In the genomic region with DNA sequence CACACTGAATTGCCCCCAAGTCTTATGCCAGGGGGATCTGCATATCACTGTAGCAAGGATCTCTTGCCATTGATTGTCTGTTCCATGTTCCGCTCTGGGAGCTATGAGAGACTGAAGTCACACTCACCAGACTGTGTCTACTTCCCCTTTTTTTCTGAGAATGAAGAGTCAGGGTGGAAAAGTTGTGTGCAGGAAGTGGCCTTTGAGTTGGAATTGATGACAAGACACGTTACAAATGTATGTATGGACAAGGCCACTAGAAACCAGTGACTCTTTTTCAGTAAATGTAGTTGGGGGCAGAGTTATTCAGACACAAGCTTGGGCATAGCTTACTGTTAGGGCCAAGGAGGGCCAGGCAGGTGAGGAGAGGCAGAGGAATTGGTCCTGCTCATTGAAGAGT, we compare ENCODE assay signal across 13 mouse cellular contexts.
DNase-seq lines count a peak whose midpoint lies in the region; ATAC-seq and TF ChIP-seq lines count a peak whose summit lies in the region.
"Had no signal": no experiment of that assay in that cellular context is flagged by ENCODE, and none has a peak within 500 bp of the region (broad histone marks: within the 10 kb centered on the region; RNA-seq: fewer than 3 reads in every experiment).

No protein-coding gene starts in this region.

- H3K36me3 ChIP-seq in heart, adult 2 months (ENCODE audit: control insufficient read depth, insufficient read depth, low read length), result no peaks in the 10 kb centered on the region
- no peaks in the 10 kb centered on the region for H3K36me3 ChIP-seq in kidney, embryonic 15.5 days
- no peaks in the 10 kb centered on the region for H3K36me3 ChIP-seq in hindbrain, embryonic 13.5 days
- H3K36me3 ChIP-seq: embryonic facial prominence, embryonic 12.5 days; forebrain, embryonic 12.5 days had no signal

- 63% methylated on average over 2 of the region's 2 CpGs for WGBS in heart, adult 2 months
- 77% methylated on average over 2 of the region's 2 CpGs for WGBS in kidney, embryonic 15.5 days
- WGBS in hindbrain, embryonic 13.5 days, result 82% methylated on average over 2 of the region's 2 CpGs

- no peak for TF ChIP-seq POLR2A in heart, adult 2 months (IDR thresholded peaks at IDR 0.05; ENCODE audit: insufficient read depth, low read depth, low read length)

- no peaks in the 10 kb centered on the region; the same call in 1 of the 2 replicates for H3K4me1 ChIP-seq in heart, adult 2 months (ENCODE audit: control insufficient read depth, insufficient read depth, low read length)
- H3K4me1 ChIP-seq in kidney, embryonic 15.5 days, result peaks cover 8% of the 10 kb centered on the region
- peaks cover 17% of the 10 kb centered on the region for H3K4me1 ChIP-seq in hindbrain, embryonic 13.5 days (replicated peaks)

- no peaks in the 10 kb centered on the region for H3K79me2 ChIP-seq in heart, adult 2 months (replicated peaks; ENCODE audit: control insufficient read depth, insufficient read depth, low read length)

- H3K9ac ChIP-seq in heart, adult 2 months (ENCODE audit: low read depth, low read length), result no peak overlapping the region
- H3K9ac ChIP-seq in kidney, embryonic 15.5 days, result no peak overlapping the region
- no peak overlapping the region for H3K9ac ChIP-seq in hindbrain, embryonic 13.5 days
- H3K9ac ChIP-seq: embryonic facial prominence, embryonic 12.5 days; forebrain, embryonic 12.5 days; forebrain, postnatal 0 days had no signal

- intact Hi-C loops in heart, adult 2 months (cut with DNase I), result loop anchor here (1.0 kb wide), 1 partner anchor 506 kb away; no protein-coding TSS in a partner anchor

- no peaks in the 10 kb centered on the region for H3K27me3 ChIP-seq in heart, adult 2 months (ENCODE audit: control insufficient read depth, insufficient read depth, low read length)
- no peaks in the 10 kb centered on the region for H3K27me3 ChIP-seq in kidney, embryonic 15.5 days
- no peaks in the 10 kb centered on the region for H3K27me3 ChIP-seq in hindbrain, embryonic 13.5 days
- H3K27me3 ChIP-seq: embryonic facial prominence, embryonic 12.5 days; forebrain, embryonic 12.5 days had no signal

- ATAC-seq in common myeloid progenitor, adult 5-6 weeks (replicated peaks; ENCODE audit: low read depth, poor library complexity, severe bottlenecking), result peak; percentile 89
- ATAC-seq in megakaryocyte, adult 5-6 weeks (ENCODE audit: poor library complexity, severe bottlenecking), result peak; percentile 63
- no peak for ATAC-seq in kidney, embryonic 15.5 days (replicated peaks; ENCODE audit: low FRiP score)
- ATAC-seq in hindbrain, embryonic 13.5 days (ENCODE audit: low FRiP score), result no peak
- ATAC-seq: forebrain, postnatal 0 days; hindbrain, embryonic 16.5 days; inflammation-experienced regulatory T-cells, adult 6 months had no signal

- H3K4me2 ChIP-seq in kidney, embryonic 15.5 days, result no peak overlapping the region
- no peak overlapping the region for H3K4me2 ChIP-seq in hindbrain, embryonic 13.5 days
- H3K4me2 ChIP-seq: embryonic facial prominence, embryonic 12.5 days; forebrain, embryonic 12.5 days; heart, embryonic 11.5 days had no signal

- H3K9me3 ChIP-seq in kidney, embryonic 15.5 days (replicated peaks), result no peaks in the 10 kb centered on the region
- H3K9me3 ChIP-seq in hindbrain, embryonic 13.5 days, result no peaks in the 10 kb centered on the region
- H3K9me3 ChIP-seq: embryonic facial prominence, embryonic 12.5 days; forebrain, embryonic 12.5 days had no signal

- H3K27ac ChIP-seq in heart, adult 2 months, result no peak overlapping the region
- no peak overlapping the region for H3K27ac ChIP-seq in kidney, embryonic 15.5 days
- no peak overlapping the region for H3K27ac ChIP-seq in hindbrain, embryonic 13.5 days
- H3K27ac ChIP-seq: embryonic facial prominence, embryonic 12.5 days; forebrain, embryonic 12.5 days had no signal

- TF ChIP-seq EP300 in heart, adult 2 months (IDR thresholded peaks at IDR 0.05; ENCODE audit: insufficient read depth, low read depth, low read length), result no peak

- TF ChIP-seq CTCF in heart, adult 2 months (IDR thresholded peaks at IDR 0.05), result no peak

- H3K4me3 ChIP-seq in heart, adult 2 months, result no peak overlapping the region
- no peak overlapping the region for H3K4me3 ChIP-seq in kidney, embryonic 15.5 days (replicated peaks)
- H3K4me3 ChIP-seq in hindbrain, embryonic 13.5 days, result no peak overlapping the region
- H3K4me3 ChIP-seq: embryonic facial prominence, embryonic 12.5 days; forebrain, embryonic 12.5 days had no signal

- DNase-seq in heart, adult 11 months, result peak; percentile 69
- no peak for DNase-seq in heart, adult 2 months
- no peak for DNase-seq in embryo, embryonic 10.5 days (ENCODE audit: low spot score)
- DNase-seq: forebrain, postnatal 0 days had no signal

Comparison
In these comparisons a context has a peak if more than half of its experiments do, and no peak if none do; other contexts are left out.
1. ATAC-seq: peak in common myeloid progenitor, adult 5-6 weeks (single experiment) and megakaryocyte, adult 5-6 weeks (single experiment); none in kidney, embryonic 15.5 days (single experiment) and hindbrain, embryonic 13.5 days (single experiment).